Mouse (Mus musculus) heart, postnatal 0 days (tissue): ENCODE measurements around the gene Eya2.

Source experiments
- CTCF ChIP-seq: IDR thresholded peaks from 2 replicates; pipeline ENCODE4 v1.5.1; 2016; ENCODE audit warnings: antibody characterized with exemption, control low read depth, low read depth
- EP300 ChIP-seq: IDR thresholded peaks from 2 replicates; pipeline ENCODE4 v1.6.1; 2016; ENCODE audit warnings: antibody characterized with exemption, low read depth

DNA sequence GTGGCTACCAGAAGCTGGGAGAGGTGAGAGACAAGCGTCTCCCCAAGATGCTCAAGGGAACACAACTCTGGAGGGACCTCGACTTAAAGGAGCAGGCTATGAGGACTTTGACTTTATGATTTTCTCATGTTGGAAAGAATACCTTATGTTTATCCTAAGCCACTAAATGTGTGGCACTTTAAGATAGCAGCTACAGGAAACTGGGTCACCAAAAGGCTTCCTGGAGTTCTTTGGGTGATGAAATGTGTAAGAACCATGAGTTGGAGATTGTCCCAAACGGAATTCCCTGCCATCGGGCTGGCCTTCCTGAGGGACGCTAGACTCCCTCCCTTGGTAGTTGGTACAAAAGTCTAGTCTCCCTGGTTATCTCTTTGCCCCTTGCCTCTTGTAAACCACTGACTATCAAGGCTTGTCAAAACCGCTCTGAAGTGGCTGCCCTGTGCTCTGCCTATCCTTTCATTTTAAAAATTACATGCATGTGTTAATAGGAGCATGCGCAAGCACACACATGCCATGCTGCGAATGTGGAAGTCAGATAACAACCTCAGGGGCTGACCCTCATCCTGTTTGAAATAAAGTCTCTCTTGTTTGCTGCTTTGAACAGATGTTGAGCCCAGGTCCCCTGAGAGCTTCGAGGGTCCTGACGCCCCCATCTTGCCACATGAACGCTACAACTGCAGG, 44.4 kb downstream of the Eya2 start:
- TF ChIP-seq EP300, result no peak
- no peak for TF ChIP-seq CTCF
